8 mouse cellular contexts compared by ENCODE assay signal in the genomic region with DNA sequence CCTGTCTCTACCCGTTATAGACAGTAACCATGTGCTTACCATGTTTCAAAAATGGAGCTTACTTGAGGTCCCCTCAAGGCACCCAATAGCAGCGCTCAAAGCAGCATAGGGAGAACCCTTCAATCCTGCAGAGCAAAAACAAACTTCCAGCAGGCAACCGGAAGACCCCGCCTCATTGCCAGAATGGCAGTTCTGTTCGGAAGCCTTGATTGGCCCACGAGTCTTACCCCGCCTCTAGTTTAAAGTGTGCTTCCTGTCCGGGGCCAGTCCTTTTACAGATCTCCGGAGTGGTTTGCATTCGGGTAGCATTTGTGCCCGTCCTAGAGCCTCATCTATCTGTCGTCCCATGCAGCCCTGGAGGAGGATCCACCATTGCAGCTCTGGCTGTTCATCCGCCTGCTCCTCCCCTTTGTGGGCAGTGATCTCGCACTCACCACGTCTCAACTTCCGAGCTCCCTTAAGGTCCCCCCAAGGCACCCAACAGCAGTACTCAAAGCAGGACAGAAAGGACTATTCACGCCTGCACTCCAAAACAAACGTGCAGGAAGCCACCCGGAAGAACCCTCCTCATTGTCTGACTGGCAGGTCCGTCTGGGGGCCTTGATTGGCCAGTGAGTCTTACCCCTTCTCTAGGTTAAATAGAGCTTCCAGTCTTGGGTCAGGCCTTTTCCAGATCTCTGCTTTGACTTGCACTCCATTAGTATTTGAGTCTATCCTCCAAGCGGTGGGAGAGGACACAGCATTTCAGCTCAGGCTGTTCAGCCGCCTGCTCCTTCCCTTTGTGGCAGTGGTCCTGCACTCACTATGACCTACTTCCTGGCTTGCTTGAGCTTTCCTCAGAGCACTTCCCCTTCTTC. TPM values are rescaled to one million over a fixed set of nuclear protein-coding genes. Genes with fewer than 3 reads are reported as not detected.
DNase-seq lines count a peak whose midpoint lies in the region; ATAC-seq and TF ChIP-seq lines count a peak whose summit lies in the region.
"Not testable (repeated sequence)": the region's sequence is repeated elsewhere in the genome, so short reads cannot be mapped to it uniquely, and the experiment has no call there.

No protein-coding gene starts in this region.

- 7% methylated on average over 22 of the region's 22 CpGs for WGBS in lung, embryonic 14.5 days

- ATAC-seq in lung, embryonic 14.5 days (ENCODE audit: insufficient read depth): peak; percentile 99
- peak; percentile 92 for ATAC-seq in neutrophil, adult 5-6 weeks (ENCODE audit: extremely low read depth, insufficient number of reproducible peaks, low FRiP score, poor library complexity, severe bottlenecking)

- TF ChIP-seq CTCF in lung, embryonic 14.5 days (IDR thresholded peaks at IDR 0.05; ENCODE audit: low read depth): not testable (repeated sequence)

- not testable (repeated sequence) for H3K27me3 ChIP-seq in lung, embryonic 14.5 days (ENCODE audit: insufficient read depth, low read length)

- not testable (repeated sequence) for H3K9me3 ChIP-seq in lung, embryonic 14.5 days (ENCODE audit: low read depth, low read length)

- H3K9ac ChIP-seq in lung, embryonic 14.5 days: peak overlapping the region; percentile 50

- peak overlapping the region; percentile 60 for H3K4me2 ChIP-seq in lung, embryonic 14.5 days

- H3K4me3 ChIP-seq in lung, embryonic 14.5 days (ENCODE audit: low read depth, low read length): peak overlapping the region; percentile 43

- not testable (repeated sequence) for H3K36me3 ChIP-seq in lung, embryonic 14.5 days (ENCODE audit: insufficient read depth)

- H3K4me1 ChIP-seq in lung, embryonic 14.5 days (ENCODE audit: insufficient read depth): not testable (repeated sequence)

- peak overlapping the region; percentile 82 for H3K27ac ChIP-seq in lung, embryonic 14.5 days (ENCODE audit: low read depth)

- DNase-seq in MEL-GATA-1-ER (ENCODE audit: extremely low read depth, low read depth): peak; percentile 86
- peak; percentile 70 for DNase-seq in cerebellum, adult 8-10 months
- DNase-seq in forelimb bud, embryonic 11.5 days (ENCODE audit: low read depth, low spot score): peak; percentile 74
- peak; percentile 83 for DNase-seq in heart, postnatal 4 days
- peak; percentile 82 to 85 for DNase-seq in layer of hippocampus, adult 8-10 months (ENCODE audit: low spot score in 2 of 2)
- DNase-seq in lung, embryonic 14.5 days: peak; percentile 90
- DNase-seq in testis, postnatal 14 days (ENCODE audit: low spot score): peak; percentile 85

RNA-seq across cellular contexts. Expression of gene Erap1, which starts 22.0 kb away (rescaled TPM):
- 10 to 100 TPM; 25.3 to 30.8 TPM for total RNA-seq in heart, postnatal 4 days (2021)
- total RNA-seq in layer of hippocampus, adult 8-10 months (2022): 10 to 100 TPM; 14.1 to 19.7 (median 17.3) TPM
- polyA plus RNA-seq in lung, embryonic 14.5 days (2014; fragmentation: Nextera tagmentation; extraction: Ambion mirVana): 20.9 and 35.3 TPM in 2 replicates
- total RNA-seq in neutrophil, adult 5-6 weeks (2017): 58.9 and 62.6 TPM in 2 replicates

Comparison
In these comparisons a context has a peak if more than half of its experiments do, and no peak if none do; other contexts are left out.
1. Peak in every context shown above with its lines: DNase-seq, ATAC-seq, H3K4me3 ChIP-seq and H3K27ac ChIP-seq.